Mouse (Mus musculus) retina, embryonic 14.5 days (tissue): ENCODE data around the gene Rrp36.
A peak's percentile ranks its signal among the peaks of the same experiment; 100 is the strongest.

Experiments used
- DNase-seq: peaks from one replicate; pipeline ENCODE4 v3.0.0-alpha.2; 2015; ENCODE audit warnings: low spot score

Gene Rrp36

DNA sequence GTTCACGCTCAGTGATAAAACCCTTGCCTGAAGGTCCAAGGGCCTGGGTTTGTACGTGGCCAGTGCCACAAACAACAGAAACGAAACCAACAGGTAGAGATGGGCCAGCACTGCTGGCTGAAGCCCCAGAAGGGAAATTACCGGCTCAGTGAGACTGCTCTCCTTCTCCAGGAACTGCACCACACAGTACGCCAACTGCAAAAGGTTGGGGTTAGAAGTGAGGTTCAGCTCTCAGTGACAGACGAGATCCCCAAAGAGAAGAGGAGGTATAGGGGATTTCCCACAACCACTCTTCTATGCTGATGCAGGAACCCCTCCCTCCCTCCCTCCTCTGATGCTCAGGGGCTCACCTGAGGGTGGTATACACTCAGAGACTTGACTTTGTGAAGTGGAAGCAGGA lies 11.8 kb upstream of the Rrp36 start:
- DNase-seq = no peak

DNA sequence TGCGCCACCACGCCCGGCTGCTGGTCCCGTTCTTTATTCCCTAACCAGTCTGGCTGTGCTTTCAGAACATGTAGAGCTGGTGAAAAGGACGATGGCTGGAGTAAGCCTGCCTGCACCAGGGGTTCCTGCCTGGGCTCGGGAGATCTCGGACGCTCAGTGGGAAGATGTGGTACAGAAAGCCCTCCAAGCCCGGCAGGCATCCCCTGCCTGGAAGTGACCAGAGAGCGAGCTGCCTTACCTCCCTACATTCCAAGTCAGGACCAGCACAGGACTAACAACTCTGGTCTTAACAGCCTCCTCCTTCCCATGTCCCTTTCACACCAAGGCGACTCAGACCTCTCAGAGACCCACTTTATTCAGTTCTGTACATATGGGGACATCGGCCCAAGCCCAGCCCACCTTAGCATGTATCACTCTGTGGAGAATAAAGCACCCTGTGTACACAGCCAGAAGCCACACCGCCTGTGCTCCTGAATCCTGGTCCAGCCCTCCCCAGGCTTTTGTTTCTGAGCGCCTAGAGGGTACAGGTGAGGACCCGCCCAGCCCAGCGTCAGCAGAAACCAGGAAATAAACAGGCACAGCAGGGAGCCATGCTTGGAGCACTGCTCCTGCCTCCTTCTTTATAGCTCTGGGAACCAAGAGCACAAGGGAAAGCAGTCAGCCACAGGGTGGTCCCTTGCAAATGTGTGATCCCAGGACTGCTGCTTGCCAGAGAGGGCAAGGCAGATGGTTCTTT lies 8.7 kb upstream of the Rrp36 start:
- DNase-seq = no peak

DNA sequence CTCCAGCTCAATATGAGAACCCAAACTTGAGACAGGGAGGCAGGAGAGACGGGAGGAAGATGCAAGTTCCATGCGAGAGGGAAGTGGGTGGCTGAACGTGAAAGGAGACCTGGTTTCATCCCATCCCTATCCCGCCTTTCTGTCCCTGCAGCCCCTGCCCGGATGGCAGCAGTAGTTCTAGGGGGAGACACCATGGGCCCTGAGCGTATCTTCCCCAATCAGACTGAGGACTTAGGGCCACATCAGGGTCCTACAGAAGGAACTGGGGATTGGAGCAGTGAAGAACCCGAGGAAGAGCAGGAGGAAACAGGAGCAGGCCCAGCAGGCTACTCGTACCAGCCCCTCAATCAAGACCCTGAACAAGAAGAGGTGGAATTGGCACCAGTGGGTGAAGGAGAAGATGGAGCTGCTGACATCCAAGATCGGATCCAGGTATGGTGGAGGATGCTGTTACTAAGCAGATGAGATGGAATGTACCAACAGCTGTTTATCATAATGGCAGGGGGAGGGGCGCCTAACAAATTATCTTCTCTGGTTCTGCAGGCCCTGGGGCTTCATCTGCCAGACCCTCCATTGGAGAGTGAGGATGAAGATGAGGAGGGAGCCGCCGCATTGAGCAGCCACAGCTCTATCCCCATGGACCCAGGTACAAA lies 7.4 kb upstream of the Rrp36 start:
- DNase-seq = no peak

DNA sequence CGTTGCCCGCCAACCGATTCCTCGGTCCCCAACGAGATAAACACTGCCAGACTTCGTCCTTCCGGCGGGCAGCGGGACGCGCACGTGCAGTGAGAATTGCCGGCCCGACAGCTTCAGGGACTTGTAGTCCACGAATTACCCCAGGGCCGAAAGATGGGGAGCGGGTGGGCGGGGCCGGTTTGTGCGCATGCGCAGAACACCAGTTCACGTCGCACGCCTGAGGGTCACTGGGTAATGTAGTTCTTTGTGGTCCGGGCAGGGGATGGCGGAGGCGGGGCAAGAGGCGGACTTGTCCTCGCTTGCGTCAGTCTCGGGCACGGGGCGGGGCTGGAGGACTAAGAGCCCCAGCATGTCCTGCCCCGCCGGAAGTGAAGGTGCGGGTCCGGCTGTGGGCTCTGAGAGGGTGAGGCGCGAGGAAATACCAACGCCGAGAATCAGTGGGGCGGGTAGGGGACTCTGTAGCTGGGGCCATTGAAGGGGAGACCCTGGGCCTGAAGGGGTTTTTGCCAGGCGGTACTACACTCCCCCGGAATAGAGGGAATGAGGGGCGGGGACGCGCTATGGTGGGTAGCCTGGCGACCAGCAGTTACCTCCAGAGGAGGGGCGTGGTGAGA lies 6.7 kb upstream of the Rrp36 start, which contains the start of gene Klhdc3:
Gene Klhdc3, minus strand, starts transcription at position 155 of the 614 bp plus-strand sequence.
- DNase-seq = peak; percentile 98

DNA sequence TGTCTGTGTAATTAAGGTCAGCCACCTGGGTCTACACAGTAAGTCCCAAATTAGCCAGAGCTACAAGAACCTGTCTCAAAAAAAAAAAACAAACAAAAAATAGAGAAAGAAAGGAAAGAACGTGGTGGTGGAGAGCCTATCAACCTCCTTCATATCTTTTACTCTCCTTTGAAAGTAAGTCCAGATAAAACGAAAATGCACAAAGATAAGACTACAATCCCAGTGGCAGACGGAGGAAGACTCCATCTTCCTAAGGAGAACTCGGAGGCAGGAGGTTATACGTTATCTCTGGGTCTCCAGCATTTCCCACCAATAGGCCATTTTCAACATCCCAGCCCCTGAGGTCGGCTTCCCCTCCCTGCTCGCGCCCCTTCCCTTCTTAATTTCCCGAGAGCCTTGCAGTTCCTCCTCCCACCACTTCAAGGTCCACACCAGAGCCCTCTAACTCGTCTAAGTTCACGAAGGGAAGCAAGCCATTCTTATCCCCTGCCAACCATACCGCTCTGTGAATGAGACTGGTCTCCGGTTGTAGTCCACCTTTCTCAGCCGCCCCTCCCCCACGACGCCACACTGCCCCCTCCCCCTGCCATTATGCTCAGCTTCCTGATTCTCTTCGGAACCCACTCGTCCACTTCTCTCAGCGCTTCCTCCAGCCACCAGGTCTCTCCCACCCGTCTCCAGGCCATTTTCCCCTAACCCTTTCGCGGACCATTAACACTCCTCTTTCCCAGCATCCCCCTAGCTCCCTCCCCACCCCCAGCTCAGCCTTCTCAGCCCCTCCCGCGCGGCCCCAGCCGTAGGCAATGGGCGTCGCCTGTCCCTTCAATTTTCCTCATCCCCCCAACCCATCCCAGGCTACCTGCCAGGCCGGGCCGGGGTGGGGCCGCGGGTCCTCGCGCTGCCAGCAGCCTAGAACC lies 5.9 kb upstream of the Rrp36 start:
- peak; percentile 65 for DNase-seq

DNA sequence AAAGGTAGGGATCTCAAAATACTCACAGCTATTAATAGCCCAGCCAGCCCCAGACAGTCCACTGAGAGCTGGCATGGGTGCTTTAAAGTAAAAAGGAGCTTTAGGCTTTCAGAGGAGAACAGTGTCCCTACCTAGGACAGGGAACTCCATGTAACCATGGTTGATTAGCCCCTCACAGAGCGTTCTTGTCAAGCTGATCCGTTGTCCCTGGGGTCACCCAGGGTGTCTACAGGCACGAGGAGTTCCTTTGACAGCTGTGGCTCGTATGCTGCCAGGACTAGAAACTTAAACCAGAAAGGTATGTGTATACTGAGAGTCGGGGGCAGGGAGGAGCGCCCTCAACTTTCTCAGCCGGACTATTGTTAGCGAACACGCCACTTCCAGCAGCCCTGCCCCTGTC lies 4.8 kb upstream of the Rrp36 start:
- no peak for DNase-seq

DNA sequence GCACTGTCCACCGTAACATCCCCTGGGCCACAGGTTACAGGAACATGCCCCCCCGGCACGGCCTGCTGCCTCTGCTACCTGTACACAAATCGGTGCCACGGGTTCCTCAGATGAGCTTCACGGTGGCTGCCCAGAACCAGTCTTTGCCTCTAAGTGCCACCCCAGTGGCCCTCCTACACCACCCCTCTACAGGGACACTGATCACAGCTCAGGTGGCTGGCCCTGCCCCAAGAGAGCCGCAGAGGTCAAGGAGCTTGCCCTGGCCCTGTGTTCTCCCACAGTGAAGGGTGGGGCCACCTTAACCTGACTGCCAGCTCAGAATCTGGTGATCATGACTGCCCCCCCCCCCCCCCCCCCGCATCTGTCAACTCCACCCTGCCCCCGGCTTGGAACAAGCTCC lies 4.3 kb upstream of the Rrp36 start, which contains the start of gene Mea1:
Gene Mea1, plus strand, starts transcription at position 378 of the 400 bp plus-strand sequence.
- no peak for DNase-seq

DNA sequence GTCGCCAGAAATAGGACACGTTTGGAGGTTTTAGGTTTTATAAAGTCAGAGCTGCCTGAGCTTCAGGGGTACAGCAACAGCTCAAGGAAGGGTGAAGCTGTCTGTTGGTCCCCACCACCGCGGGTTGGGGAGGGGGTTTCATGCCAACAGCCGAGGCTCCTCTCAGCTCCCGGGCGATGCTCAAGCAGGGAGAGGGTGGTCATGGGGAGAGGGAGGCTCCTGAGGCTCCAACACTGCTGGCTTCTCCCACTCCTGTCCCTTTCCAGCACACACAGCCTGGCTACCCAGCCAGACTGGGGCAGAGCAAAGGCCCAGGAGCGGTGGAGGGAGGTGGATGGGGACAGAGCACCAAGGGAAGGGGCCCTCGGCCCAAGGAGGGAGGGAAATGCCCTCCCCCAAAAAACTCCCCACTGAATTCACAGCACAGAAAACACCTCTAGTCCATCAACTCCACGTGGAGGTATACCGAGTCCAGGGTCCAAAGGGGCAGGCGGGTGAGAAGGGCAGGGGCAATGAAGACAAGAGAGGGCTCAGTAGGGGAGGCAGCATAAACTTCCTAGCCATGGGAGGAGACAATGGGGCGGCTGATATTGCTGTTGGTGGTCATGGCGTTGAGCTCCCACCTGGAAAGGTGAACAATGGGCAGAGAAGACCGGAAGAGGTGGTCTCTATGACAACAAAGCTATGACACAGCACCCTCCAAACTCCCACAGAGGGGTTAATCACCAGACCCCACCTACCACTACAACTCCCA lies 555 bp upstream of the Rrp36 start:
- DNase-seq = no peak

DNA sequence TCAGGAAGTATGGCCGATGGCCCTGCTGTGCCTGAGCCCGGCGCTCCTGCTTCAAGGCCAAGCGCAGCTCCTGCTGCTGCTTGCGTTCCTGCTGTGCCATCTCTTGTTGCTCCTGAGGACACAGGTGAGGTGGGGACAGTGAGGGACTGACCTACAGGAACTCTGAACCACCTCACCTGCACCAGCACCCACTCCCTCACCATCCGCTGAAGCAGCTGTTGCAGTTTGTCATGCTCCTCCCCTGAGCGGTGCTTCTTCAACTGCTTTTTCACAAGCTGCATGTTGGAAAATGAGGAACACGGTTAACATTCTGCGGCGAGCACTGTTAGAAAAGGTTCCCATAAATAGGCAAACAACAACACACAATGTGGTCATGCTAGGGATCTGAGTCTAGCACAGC lies 4.2 kb downstream of the Rrp36 start:
- DNase-seq = no peak

DNA sequence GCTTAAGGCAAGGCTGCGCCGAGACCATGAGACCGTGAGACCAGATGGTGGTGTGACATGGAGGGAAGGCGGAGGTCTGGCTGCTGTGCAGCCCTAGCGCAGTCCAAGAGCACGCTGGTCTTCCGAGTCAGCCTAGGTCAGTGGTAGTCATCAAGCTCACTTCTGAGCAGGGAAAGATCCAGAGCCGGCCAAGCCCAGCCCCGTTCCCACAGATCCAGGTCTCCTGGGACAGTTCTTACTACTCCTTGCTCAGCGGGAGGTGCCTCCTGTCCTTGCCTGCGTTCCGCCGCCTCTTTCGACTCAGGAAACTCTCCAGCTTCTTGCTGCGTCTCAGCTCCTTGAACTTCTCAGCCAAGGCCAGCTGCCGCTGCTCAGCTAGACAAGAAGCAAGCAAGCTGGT lies 6.4 kb downstream of the Rrp36 start:
- no peak for DNase-seq

DNA sequence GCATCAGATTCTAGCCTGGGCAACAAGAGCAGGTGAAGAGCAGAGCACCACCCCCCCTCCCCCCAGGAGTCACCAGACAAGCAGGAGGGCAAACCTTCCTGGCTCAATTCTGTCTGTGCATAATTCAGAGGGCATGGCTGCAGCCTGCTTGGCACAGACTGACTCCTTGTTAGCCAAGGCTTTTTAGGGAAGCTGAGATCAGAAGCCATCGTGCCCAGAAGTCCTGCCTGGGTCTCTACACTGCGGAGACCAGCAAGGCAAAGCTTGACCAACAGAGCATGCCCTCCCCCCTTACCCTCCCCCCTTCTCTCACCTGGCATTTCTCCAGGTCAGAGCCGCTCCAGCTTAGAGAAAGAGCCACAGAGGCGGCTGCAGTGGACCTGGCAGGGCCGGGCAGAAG lies 11.4 kb downstream of the Rrp36 start:
- no peak for DNase-seq

DNA sequence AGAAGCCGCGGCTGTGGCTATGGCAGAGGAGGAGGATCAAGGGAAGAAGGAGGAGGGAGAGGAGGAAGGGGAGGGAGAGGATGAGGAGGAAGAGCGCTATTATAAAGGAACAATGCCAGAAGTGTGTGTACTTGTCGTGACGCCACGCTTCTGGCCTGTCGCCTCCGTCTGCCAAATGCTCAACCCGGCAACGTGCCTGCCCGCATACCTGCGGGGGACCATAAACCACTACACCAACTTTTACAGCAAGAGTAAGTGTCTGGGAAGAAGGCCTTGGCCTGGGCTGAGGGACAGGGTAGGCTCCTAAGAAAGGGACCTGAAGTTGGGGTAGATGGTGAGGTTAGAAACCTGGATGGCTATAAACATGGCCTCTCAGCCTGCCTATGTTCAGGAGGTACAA lies 12.2 kb downstream of the Rrp36 start:
- DNase-seq = no peak

DNA sequence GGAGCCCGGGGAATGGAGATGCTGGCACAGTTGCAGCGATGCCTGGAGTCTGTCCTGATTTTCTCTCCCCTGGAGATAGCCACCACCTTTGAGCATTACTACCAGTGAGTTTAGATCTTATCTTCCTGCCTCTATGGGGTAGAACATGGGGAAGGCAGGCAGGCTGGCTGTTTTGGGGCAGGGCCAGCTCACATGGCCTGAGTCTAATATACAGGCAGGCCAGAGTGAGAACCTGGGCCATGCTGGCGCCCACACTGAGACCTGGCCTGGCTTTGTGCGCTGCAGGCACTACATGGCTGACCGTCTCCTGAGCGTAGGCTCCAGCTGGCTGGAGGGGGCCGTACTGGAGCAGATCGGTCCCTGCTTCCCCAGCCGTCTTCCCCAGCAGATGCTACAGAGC lies 12.8 kb downstream of the Rrp36 start:
- no peak for DNase-seq

DNA sequence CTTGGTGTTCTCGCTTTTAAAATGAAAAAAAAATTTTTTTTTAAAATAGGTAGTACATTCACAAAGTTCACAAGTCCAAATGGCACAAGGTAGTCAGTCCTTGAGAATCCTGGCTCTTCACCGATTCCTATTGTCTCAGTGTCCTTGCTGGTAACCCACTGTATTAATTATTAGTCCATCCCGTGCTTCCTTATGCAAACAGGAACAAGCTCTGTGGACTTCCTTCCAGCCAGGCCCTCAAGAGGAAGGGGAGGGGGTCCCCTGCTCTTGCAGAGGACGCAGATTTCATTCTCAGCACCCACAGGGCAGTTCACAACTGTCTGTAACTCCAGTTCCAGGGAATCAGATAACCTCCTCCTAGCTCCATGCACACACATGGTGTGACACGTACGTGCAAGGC lies 18.1 kb downstream of the Rrp36 start:
- DNase-seq = no peak

DNA sequence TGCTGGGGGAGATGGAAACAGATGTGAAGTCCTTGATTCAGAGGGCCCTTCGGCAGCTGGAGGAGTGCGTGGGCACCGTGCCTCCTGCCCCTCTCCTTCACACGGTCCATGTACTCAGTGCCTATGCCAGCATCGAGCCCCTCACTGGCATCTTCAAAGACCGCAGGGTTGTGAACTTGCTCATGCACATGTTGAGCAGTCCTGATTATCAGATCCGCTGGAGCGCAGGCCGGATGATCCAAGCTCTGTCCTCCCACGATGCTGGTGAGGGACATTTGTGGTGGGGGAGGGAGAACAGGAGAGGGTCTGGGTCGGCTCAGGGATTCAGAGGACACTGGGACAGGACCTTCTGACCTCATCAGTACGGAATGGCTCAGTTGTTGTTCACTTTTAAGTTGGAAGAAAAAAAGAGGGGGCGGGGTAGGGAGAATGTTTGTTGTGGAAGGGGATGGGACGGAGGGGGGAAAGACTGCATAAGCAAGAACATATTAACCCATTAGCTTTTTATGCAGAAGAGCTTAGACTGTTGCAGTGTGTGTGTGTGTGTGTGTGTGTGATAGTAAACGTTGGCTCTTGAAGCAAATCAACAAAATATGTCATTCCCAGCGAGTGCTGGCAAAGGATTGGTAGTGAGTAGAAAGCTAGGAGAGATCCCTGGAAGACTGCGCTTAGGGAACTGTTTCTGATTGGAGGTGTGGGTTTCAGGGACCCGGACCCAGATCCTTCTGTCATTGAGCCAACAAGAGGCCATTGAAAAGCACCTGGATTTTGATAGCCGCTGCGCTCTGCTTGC lies 22.2 kb downstream of the Rrp36 start:
- DNase-seq = no peak

DNA sequence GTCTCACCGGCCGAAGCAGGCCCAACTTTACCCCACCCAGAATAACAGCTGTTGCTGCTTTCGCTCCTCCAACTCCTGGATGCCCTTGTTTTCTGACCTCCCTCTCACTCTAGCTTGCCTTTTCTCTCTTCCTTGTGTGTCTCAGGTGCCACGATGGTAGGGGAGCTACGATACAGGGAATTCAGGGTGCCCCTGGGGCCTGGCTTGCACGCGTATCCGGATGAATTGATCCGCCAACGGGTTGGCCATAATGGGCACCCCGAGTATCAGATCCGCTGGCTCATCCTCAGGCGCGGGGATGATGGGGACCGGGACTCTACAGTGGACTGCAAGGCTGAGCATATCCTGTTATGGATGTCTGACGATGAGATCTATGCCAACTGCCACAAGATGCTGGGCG lies 22.9 kb downstream of the Rrp36 start:
- no peak for DNase-seq

DNA sequence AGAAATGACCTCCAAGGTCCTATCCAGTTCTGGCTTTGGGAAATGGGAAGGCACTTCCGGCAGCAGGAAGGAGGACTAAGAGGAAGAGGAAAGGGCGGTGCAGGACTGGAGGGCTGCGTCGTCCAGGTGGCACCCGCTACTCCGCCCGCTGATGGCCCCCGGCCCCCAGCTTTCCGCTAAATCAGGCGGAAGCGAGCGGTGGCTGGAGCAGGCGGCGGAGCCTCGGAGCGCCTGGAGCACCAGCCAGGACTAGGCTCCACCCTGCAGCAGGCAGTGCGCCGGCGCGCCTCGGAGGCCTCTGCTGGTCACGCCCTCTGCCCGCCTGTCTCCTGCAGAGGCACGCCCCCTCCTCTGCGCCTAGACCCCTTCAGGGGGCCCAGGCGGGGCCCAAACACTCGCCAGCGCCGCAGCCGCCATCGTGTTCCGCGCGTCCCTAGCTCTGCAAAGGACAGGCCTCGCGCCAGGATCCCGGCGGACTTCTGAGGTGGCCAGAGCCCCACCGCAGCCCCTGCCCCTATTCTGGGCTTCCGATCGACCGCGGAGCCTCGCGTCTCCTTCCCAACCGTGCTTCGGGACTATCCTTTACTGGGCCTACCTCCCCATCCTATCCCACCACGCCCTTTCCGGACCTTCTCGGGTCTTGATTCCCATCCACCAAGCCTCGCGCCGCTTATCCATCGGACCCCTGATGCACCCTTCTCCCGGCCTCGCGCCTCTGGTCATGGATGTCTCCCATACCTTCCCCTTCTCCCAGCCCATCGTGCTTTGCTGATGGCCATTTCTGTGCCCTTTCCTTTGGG lies 23.7 kb downstream of the Rrp36 start, which contains the start of gene Cul7:
Gene Cul7, plus strand, starts transcription at position 106 of the 800 bp plus-strand sequence.
- peak; percentile 94 for DNase-seq

DNA sequence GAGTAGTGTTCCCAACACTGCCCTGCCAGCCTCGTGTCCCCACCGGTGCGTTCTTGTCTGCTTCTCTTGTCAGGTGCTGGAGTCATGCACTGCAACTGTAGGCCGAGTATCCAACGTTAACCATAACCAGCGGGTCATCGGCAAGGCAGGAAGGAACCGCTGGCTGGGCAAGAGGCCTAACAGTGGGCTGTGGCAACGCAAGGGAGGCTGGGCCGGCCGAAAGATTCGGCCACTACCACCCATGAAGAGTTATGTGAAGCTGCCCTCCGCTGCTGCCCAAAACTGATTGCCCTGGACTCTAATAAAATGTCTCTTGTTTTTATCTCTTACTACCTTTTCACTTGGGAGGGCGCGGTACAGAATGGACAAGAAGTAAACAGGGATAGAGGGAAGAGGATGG lies 24.3 kb downstream of the Rrp36 start:
- no peak for DNase-seq

DNA sequence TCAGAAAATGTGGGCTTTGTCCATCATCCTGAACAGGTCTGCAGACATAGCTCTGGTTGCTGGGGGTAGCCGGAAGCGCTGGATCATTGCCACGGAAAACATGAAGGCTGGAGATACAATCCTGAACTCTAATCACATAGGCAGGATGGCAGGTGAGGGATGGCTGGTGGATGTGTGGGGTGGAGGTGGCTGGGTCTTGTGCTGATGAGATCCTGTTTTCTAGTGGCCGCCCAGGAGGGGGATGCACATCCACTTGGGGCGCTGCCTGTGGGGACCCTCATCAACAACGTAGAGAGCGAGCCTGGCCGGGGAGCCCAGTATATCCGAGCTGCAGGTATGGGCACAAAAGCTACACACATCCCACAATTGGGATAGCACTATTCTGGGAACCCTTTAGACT lies 25.7 kb downstream of the Rrp36 start:
- DNase-seq = no peak

DNA sequence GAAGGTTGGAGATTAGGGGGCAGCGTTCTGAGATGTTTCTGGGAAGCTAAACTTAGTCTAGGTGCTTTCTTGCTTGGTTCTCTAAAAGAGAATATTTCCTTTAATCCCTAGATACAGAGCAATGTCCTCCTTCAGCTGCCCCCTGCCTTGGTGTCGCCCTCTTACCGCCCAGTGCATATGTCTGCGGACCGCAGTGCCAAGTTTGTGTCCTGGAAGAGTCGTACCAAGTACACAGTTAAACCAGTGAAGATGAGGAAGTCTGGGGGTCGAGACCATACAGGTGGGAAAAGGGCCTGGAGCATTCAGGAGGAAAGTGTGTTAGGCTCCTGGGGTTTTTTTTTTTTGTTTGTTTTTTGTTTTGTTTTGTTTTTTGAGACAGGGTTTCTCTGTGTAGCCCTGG lies 26.9 kb downstream of the Rrp36 start:
- DNase-seq = no peak
